Mouse (Mus musculus): ENCODE results near the gene Gm17655. TPM values are rescaled to one million over a fixed set of nuclear protein-coding genes. Genes with fewer than 3 reads are reported as not detected.
A peak's percentile ranks its signal among the peaks of the same experiment; 100 is the strongest.
"Not testable (repeated sequence)": the region's sequence is repeated elsewhere in the genome, so short reads cannot be mapped to it uniquely, and the experiment has no call there.

Gene Gm17655
- polyA plus RNA-seq, 1 experiment from 2014 or later, result 3.5 TPM

- Histone ChIP-seq H3K27me3 (replicated peaks; ENCODE audit: control insufficient read depth, insufficient read depth, low read length) (no peaks in the 10 kb centered on the region), H3K9ac (ENCODE audit: low read depth, low read length) (peak within 1 kb of the TSS; percentile 73), H3K4me3 (ENCODE audit: low read length) (peak within 1 kb of the TSS; percentile 56), H3K9me3 (ENCODE audit: control insufficient read depth, low read length) (no peaks in the 10 kb centered on the region), H3K36me3 (ENCODE audit: control insufficient read depth, insufficient read depth, low read length) (no peaks in the 10 kb centered on the region), H3K4me2 (ENCODE audit: low read length) (peak within 1 kb of the TSS; percentile 90), H3K4me1 (ENCODE audit: control insufficient read depth, insufficient read depth, low read depth, low read length) (peaks cover 5% of the 10 kb centered on the region; the same call in 1 of the 2 replicates), H3K27ac (ENCODE audit: low read depth, low read length) (peak within 1 kb of the TSS; percentile 68)
- ATAC-seq, result peak; percentile 98
- WGBS, result under 1% methylated on average over 22 of the region's 25 CpGs
Measured at GRCm38 (mm10) chr5:110094030-110094846, 21.9 kb upstream of the Gm17655 start, which contains the start of gene Gm35315. Gene Gm35315 (minus strand): TSS chr5:110094420.

- H3K9me3 ChIP-seq (ENCODE audit: control insufficient read depth, low read length), result no peaks in the 10 kb centered on the region
- H3K27ac ChIP-seq (ENCODE audit: low read depth, low read length), result no peak overlapping the region
- 77% methylated on average over 2 of the region's 2 CpGs for WGBS
- no peaks in the 10 kb centered on the region for H3K27me3 ChIP-seq (replicated peaks; ENCODE audit: control insufficient read depth, insufficient read depth, low read length)
- H3K36me3 ChIP-seq (ENCODE audit: control insufficient read depth, insufficient read depth, low read length), result no peaks in the 10 kb centered on the region
- H3K4me1 ChIP-seq (ENCODE audit: control insufficient read depth, insufficient read depth, low read depth, low read length), result peaks cover 5% of the 10 kb centered on the region; the same call in 1 of the 2 replicates
- H3K4me3 ChIP-seq (ENCODE audit: low read length), result no peak overlapping the region
- ATAC-seq, result no peak
- H3K9ac ChIP-seq (ENCODE audit: low read depth, low read length), result no peak overlapping the region
- H3K4me2 ChIP-seq (ENCODE audit: low read length), result no peak overlapping the region
Measured at GRCm38 (mm10) chr5:110091546-110091945, 19.2 kb upstream of the Gm17655 start.

- WGBS, result 36% methylated on average over 14 of the region's 14 CpGs
- peaks cover 10% of the 10 kb centered on the region; the same call in 1 of the 2 replicates for H3K9me3 ChIP-seq (ENCODE audit: control insufficient read depth, low read length)
Measured at GRCm38 (mm10) chr5:110086161-110086866, 14.0 kb upstream of the Gm17655 start.

GRCm38 (mm10) chr5:110082961-110083360 lies 10.6 kb upstream of the Gm17655 start:
- H3K4me2 ChIP-seq (ENCODE audit: low read length), result no peak overlapping the region
- no peaks in the 10 kb centered on the region for H3K4me1 ChIP-seq (ENCODE audit: control insufficient read depth, insufficient read depth, low read depth, low read length)
- H3K27me3 ChIP-seq (replicated peaks; ENCODE audit: control insufficient read depth, insufficient read depth, low read length), result no peaks in the 10 kb centered on the region
- H3K9me3 ChIP-seq (ENCODE audit: control insufficient read depth, low read length), result peaks cover 17% of the 10 kb centered on the region
- no peak overlapping the region for H3K27ac ChIP-seq (ENCODE audit: low read depth, low read length)
- no peak overlapping the region for H3K4me3 ChIP-seq (ENCODE audit: low read length)
- WGBS, result 82% methylated on average over 4 of the region's 4 CpGs
- no peak for ATAC-seq
- H3K9ac ChIP-seq (ENCODE audit: low read depth, low read length), result no peak overlapping the region
- no peaks in the 10 kb centered on the region for H3K36me3 ChIP-seq (ENCODE audit: control insufficient read depth, insufficient read depth, low read length)

More at GRCm38 (mm10) chr5:110086161-110086866, 14.0 kb upstream of the Gm17655 start:
- no peak overlapping the region for H3K4me2 ChIP-seq (ENCODE audit: low read length)
- no peaks in the 10 kb centered on the region for H3K36me3 ChIP-seq (ENCODE audit: control insufficient read depth, insufficient read depth, low read length)
- no peak overlapping the region for H3K4me3 ChIP-seq (ENCODE audit: low read length)
- ATAC-seq, result no peak
- no peaks in the 10 kb centered on the region for H3K4me1 ChIP-seq (ENCODE audit: control insufficient read depth, insufficient read depth, low read depth, low read length)
- H3K27me3 ChIP-seq (replicated peaks; ENCODE audit: control insufficient read depth, insufficient read depth, low read length), result no peaks in the 10 kb centered on the region
- no peak overlapping the region for H3K27ac ChIP-seq (ENCODE audit: low read depth, low read length)
- no peak overlapping the region for H3K9ac ChIP-seq (ENCODE audit: low read depth, low read length)

- peak; percentile 100 for ATAC-seq
- Histone ChIP-seq H3K4me3 (ENCODE audit: low read length) (peak overlapping the region; percentile 46), H3K4me2 (ENCODE audit: low read length) (peak overlapping the region; percentile 48), H3K9ac (ENCODE audit: low read depth, low read length) (peak overlapping the region; percentile 58), H3K36me3 (ENCODE audit: control insufficient read depth, insufficient read depth, low read length) (no peaks in the 10 kb centered on the region), H3K27ac (ENCODE audit: low read depth, low read length) (peak overlapping the region; percentile 77), H3K4me1 (ENCODE audit: control insufficient read depth, insufficient read depth, low read depth, low read length) (no peaks in the 10 kb centered on the region), H3K9me3 (ENCODE audit: control insufficient read depth, low read length) (peaks cover 4% of the 10 kb centered on the region), H3K27me3 (replicated peaks; ENCODE audit: control insufficient read depth, insufficient read depth, low read length) (no peaks in the 10 kb centered on the region)
- WGBS, result 3% methylated on average over 19 of the region's 19 CpGs
Measured at GRCm38 (mm10) chr5:110057637-110058408, 14.5 kb downstream of the Gm17655 start.

- H3K36me3 ChIP-seq (ENCODE audit: control insufficient read depth, insufficient read depth, low read length); H3K9me3 ChIP-seq (ENCODE audit: control insufficient read depth, low read length); H3K4me1 ChIP-seq (ENCODE audit: control insufficient read depth, insufficient read depth, low read depth, low read length); H3K27me3 ChIP-seq (replicated peaks; ENCODE audit: control insufficient read depth, insufficient read depth, low read length): not testable (repeated sequence)
- peak; percentile 91 for ATAC-seq
- H3K9ac ChIP-seq (ENCODE audit: low read depth, low read length), result peak overlapping the region; percentile 38
- peak overlapping the region; percentile 49 for H3K4me2 ChIP-seq (ENCODE audit: low read length)
- peak overlapping the region; percentile 30 for H3K4me3 ChIP-seq (ENCODE audit: low read length)
- peak overlapping the region; percentile 63; the same call in 1 of the 2 replicates for H3K27ac ChIP-seq (ENCODE audit: low read depth, low read length)
- WGBS, result 45% methylated on average over 8 of the region's 8 CpGs
Measured at GRCm38 (mm10) chr5:110023694-110024427, 48.5 kb downstream of the Gm17655 start.

- Histone ChIP-seq H3K27me3 (replicated peaks; ENCODE audit: control insufficient read depth, insufficient read depth, low read length) (no peaks in the 10 kb centered on the region), H3K36me3 (ENCODE audit: control insufficient read depth, insufficient read depth, low read length) (no peaks in the 10 kb centered on the region), H3K4me3 (ENCODE audit: low read length) (peak overlapping the region; percentile 30), H3K4me1 (ENCODE audit: control insufficient read depth, insufficient read depth, low read depth, low read length) (no peaks in the 10 kb centered on the region), H3K4me2 (ENCODE audit: low read length) (peak overlapping the region; percentile 49), H3K27ac (ENCODE audit: low read depth, low read length) (peak overlapping the region; percentile 63; the same call in 1 of the 2 replicates), H3K9me3 (ENCODE audit: control insufficient read depth, low read length) (peaks cover 7% of the 10 kb centered on the region; the same call in 1 of the 2 replicates), H3K9ac (ENCODE audit: low read depth, low read length) (peak overlapping the region; percentile 38)
- WGBS, result 51% methylated on average over 9 of the region's 9 CpGs
- ATAC-seq, result peak; percentile 42
Measured at GRCm38 (mm10) chr5:110023273-110023672, 49.0 kb downstream of the Gm17655 start.

GRCm38 (mm10) chr5:110015775-110016174 lies 56.5 kb downstream of the Gm17655 start:
- not testable (repeated sequence) for H3K4me2 ChIP-seq (ENCODE audit: low read length); H3K4me1 ChIP-seq (ENCODE audit: control insufficient read depth, insufficient read depth, low read depth, low read length); ATAC-seq; H3K27me3 ChIP-seq (replicated peaks; ENCODE audit: control insufficient read depth, insufficient read depth, low read length); H3K9ac ChIP-seq (ENCODE audit: low read depth, low read length); H3K36me3 ChIP-seq (ENCODE audit: control insufficient read depth, insufficient read depth, low read length); H3K27ac ChIP-seq (ENCODE audit: low read depth, low read length); H3K4me3 ChIP-seq (ENCODE audit: low read length)
- 90% methylated on average over 10 of the region's 10 CpGs for WGBS
- H3K9me3 ChIP-seq (ENCODE audit: control insufficient read depth, low read length), result peaks cover 15% of the 10 kb centered on the region

Measured in hindbrain, embryonic 16.5 days (tissue).